Mouse (Mus musculus) forebrain, embryonic 11.5 days (tissue): ENCODE results near the gene Ccdc6. TPM values are rescaled to one million over a fixed set of nuclear protein-coding genes. Genes with fewer than 3 reads are reported as not detected.
A peak's percentile ranks its signal among the peaks of the same experiment; 100 is the strongest.

Source experiments
- ATAC-seq: fragments of 200-750 bp; cut with Nextera tagmentation; replicated peaks from 2 replicates; pipeline ENCODE4 v1.8.0; 2017; ENCODE audit warnings: moderate TSS enrichment; ENCODE audit not compliant: low FRiP score
- DNase-seq: peaks from one replicate; pipeline ENCODE4 v3.0.0-alpha.2; 2017; ENCODE audit warnings: low spot score
- H3K27ac ChIP-seq: fragments of 300-500 bp; sonication (generic); 2 replicates; pipeline ENCODE4 v1.5.1; 2014; ENCODE audit warnings: low read depth, low read length
- H3K27me3 ChIP-seq: fragments of 300-500 bp; sonication (generic); 2 replicates; pipeline ENCODE4 v1.6.1; 2014; ENCODE audit warnings: mild to moderate bottlenecking, low read length, mixed read lengths; ENCODE audit not compliant: control insufficient read depth, insufficient read depth
- H3K36me3 ChIP-seq: fragments of 300-500 bp; sonication (generic); 2 replicates; pipeline ENCODE4 v1.6.1; 2014; ENCODE audit warnings: mild to moderate bottlenecking, low read length, moderate library complexity, mixed read lengths; ENCODE audit not compliant: control insufficient read depth, insufficient read depth
- H3K4me1 ChIP-seq: fragments of 300-500 bp; sonication (generic); replicated peaks from 2 replicates; pipeline ENCODE4 v1.6.1; 2014; ENCODE audit warnings: low read length, mixed read lengths; ENCODE audit not compliant: control insufficient read depth, insufficient read depth
- H3K4me2 ChIP-seq: fragments of 300-500 bp; sonication (generic); 2 replicates; pipeline ENCODE4 v1.6.1; 2014; ENCODE audit warnings: low read depth, mild to moderate bottlenecking, low read length, moderate library complexity, mixed read lengths; ENCODE audit not compliant: severe bottlenecking
- H3K4me3 ChIP-seq: fragments of 300-500 bp; sonication (generic); 2 replicates; pipeline ENCODE4 v1.5.1; 2014; ENCODE audit warnings: low read depth, low read length
- H3K9ac ChIP-seq: fragments of 300-500 bp; sonication (generic); 2 replicates; pipeline ENCODE4 v1.6.1; 2014; ENCODE audit warnings: low read length
- H3K9me3 ChIP-seq: fragments of 300-500 bp; sonication (generic); 2 replicates; pipeline ENCODE4 v1.6.1; 2016; ENCODE audit warnings: low read length, mixed read lengths; ENCODE audit not compliant: control insufficient read depth
- WGBS: fragments of 180-500 bp; shearing (Covaris S2); extraction: QIAGEN DNeasy Blood & Tissue Kit; methylation state at CpG from one replicate; pipeline ENCODE4 v1.1.7; 2014; 5-methylcytosine and 5-hydroxymethylcytosine counted together
- polyA plus RNA-seq: library from polyadenylated mRNA; unstranded; fragments of >200 nt; fragmentation: Nextera tagmentation; extraction: Ambion mirVana; gene quantifications from 2 replicates; pipeline ENCODE4 v1.2.1, GENCODE M21; 2014

The Ccdc6 gene
- polyA plus RNA-seq, 1 experiment from 2014 or later: 17.6 TPM

DNA sequence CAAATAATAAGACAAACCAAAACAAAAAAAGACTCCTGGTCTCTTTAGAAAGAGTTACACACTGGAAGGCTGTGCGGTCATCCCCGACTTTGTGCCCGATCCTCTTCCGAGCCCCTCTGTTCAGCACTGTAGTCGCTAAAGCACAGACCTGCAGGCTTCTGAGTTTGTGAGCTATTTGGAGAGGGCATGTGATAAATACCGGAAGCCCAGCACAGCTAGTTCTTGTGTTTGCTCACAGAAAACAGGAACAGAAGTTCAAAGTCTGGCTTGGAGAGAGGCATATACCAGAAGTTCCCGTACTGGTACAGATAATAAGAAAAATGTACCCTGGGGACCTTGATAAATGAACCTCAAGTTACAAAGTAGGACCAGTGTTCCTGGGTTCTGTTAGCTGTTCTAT is 98.4 kb downstream of the Ccdc6 start:
- H3K36me3 ChIP-seq: no peaks in the 10 kb centered on the region
- no peaks in the 10 kb centered on the region for H3K27me3 ChIP-seq
- H3K9ac ChIP-seq: no peak overlapping the region
- WGBS: 87% methylated on average over 7 of the region's 7 CpGs
- H3K4me1 ChIP-seq: no peaks in the 10 kb centered on the region
- H3K4me3 ChIP-seq: no peak overlapping the region
- ATAC-seq (no peak), DNase-seq (no peak)
- no peak overlapping the region for H3K4me2 ChIP-seq
- H3K9me3 ChIP-seq: no peaks in the 10 kb centered on the region
- no peak overlapping the region for H3K27ac ChIP-seq

GRCm38 (mm10) chr10:70195786-70196185 is 98.9 kb downstream of the Ccdc6 start:
- WGBS: 59% methylated on average over 7 of the region's 7 CpGs
- no peak overlapping the region for H3K4me3 ChIP-seq
- ATAC-seq: no peak
- no peaks in the 10 kb centered on the region for H3K4me1 ChIP-seq
- H3K9me3 ChIP-seq: no peaks in the 10 kb centered on the region
- H3K9ac ChIP-seq: no peak overlapping the region
- H3K27ac ChIP-seq: no peak overlapping the region
- DNase-seq: no peak
- H3K36me3 ChIP-seq: no peaks in the 10 kb centered on the region
- no peak overlapping the region for H3K4me2 ChIP-seq
- no peaks in the 10 kb centered on the region for H3K27me3 ChIP-seq

GRCm38 (mm10) chr10:70196666-70197065 is 99.7 kb downstream of the Ccdc6 start:
- Histone ChIP-seq H3K27me3 (no peaks in the 10 kb centered on the region), H3K4me3 (no peak overlapping the region), H3K9me3 (no peaks in the 10 kb centered on the region), H3K36me3 (no peaks in the 10 kb centered on the region), H3K9ac (no peak overlapping the region), H3K4me2 (no peak overlapping the region), H3K4me1 (no peaks in the 10 kb centered on the region), H3K27ac (no peak overlapping the region)
- 94% methylated on average over 6 of the region's 6 CpGs for WGBS
- DNase-seq (no peak), ATAC-seq (no peak)

DNA sequence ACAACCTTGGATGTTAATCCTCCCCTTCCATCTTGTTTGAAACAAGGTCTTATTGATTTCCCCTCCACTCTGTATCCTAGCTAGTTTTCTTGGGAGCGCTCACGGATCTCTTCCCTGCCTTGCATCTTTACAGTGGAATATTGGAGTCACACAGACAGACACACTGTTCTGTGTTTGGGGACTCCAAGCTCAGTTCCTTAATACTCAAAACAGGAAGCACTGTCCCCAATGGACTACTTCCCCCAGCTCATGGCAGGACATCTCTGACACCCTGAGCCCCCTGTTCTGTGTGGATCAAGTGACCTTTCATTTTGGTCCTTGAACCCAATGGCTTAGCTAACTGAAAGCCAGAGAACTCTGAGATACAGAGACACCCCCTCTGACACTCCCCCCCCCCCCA is 100.7 kb downstream of the Ccdc6 start:
- ATAC-seq: no peak
- no peaks in the 10 kb centered on the region for H3K27me3 ChIP-seq
- H3K4me3 ChIP-seq: no peak overlapping the region
- no peak overlapping the region for H3K27ac ChIP-seq
- no peak overlapping the region for H3K4me2 ChIP-seq
- H3K36me3 ChIP-seq: no peaks in the 10 kb centered on the region
- 81% methylated on average over 2 of the region's 2 CpGs for WGBS
- DNase-seq: no peak
- no peak overlapping the region for H3K9ac ChIP-seq
- no peaks in the 10 kb centered on the region for H3K4me1 ChIP-seq
- no peaks in the 10 kb centered on the region for H3K9me3 ChIP-seq

- Histone ChIP-seq H3K36me3 (no peaks in the 10 kb centered on the region), H3K9me3 (no peaks in the 10 kb centered on the region), H3K27me3 (no peaks in the 10 kb centered on the region), H3K27ac (no peak overlapping the region), H3K4me2 (no peak overlapping the region), H3K9ac (no peak overlapping the region), H3K4me1 (no peaks in the 10 kb centered on the region), H3K4me3 (no peak overlapping the region)
- WGBS: 79% methylated on average over 6 of the region's 6 CpGs
- DNase-seq (no peak), ATAC-seq (no peak)
Observed at GRCm38 (mm10) chr10:70198012-70198411, 101.1 kb downstream of the Ccdc6 start.

- Histone ChIP-seq H3K9ac (no peak overlapping the region), H3K9me3 (no peaks in the 10 kb centered on the region), H3K27ac (no peak overlapping the region), H3K4me2 (no peak overlapping the region), H3K36me3 (no peaks in the 10 kb centered on the region), H3K4me1 (no peaks in the 10 kb centered on the region), H3K27me3 (no peaks in the 10 kb centered on the region), H3K4me3 (no peak overlapping the region)
- DNase-seq (no peak), ATAC-seq (no peak)
- WGBS: 94% methylated on average over 7 of the region's 7 CpGs
Observed at GRCm38 (mm10) chr10:70198951-70199463, 102.1 kb downstream of the Ccdc6 start.

GRCm38 (mm10) chr10:70199466-70200210 is 102.7 kb downstream of the Ccdc6 start:
- WGBS: 84% methylated on average over 6 of the region's 6 CpGs
- H3K36me3 ChIP-seq: no peaks in the 10 kb centered on the region
- no peak overlapping the region for H3K9ac ChIP-seq
- ATAC-seq: no peak
- no peaks in the 10 kb centered on the region for H3K9me3 ChIP-seq
- H3K27me3 ChIP-seq: no peaks in the 10 kb centered on the region
- no peak overlapping the region for H3K4me2 ChIP-seq
- no peak for DNase-seq
- H3K4me3 ChIP-seq: no peak overlapping the region
- no peak overlapping the region for H3K27ac ChIP-seq
- no peaks in the 10 kb centered on the region for H3K4me1 ChIP-seq

DNA sequence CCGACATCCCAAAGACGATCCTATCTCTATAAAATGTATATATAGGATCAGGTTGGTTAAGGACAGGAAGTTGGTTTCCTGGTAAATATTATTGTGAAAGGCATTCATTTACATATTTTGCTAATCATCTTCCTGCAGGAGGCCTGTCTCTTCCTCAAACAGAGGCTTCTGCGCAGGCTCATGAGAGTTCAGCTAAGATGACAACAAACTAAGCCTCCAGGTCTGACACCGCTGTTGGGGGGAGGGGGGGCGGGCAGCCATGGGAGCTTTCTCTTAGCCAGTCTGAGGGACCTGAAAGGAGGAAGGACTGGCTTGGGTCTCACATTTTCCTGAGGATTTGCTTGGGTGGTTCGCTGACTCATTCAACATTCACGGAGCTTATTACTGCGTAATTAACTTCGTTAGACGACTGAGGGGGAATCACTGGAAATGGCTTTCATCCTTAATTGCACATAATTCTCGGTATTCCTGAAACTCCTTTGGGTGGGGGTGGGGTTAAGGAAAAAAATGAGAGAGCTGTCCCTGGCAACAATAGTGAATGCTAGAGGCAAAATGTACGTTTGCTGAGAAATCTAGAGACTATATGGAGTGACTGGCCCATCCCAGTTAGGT is 104.1 kb downstream of the Ccdc6 start:
- Histone ChIP-seq H3K27me3 (no peaks in the 10 kb centered on the region), H3K4me1 (no peaks in the 10 kb centered on the region), H3K4me2 (no peak overlapping the region), H3K9me3 (no peaks in the 10 kb centered on the region), H3K9ac (no peak overlapping the region), H3K27ac (no peak overlapping the region), H3K36me3 (no peaks in the 10 kb centered on the region), H3K4me3 (no peak overlapping the region)
- 32% methylated on average over 12 of the region's 12 CpGs for WGBS
- DNase-seq (peak; percentile 61), ATAC-seq (peak; percentile 44)
